In the genomic region with DNA sequence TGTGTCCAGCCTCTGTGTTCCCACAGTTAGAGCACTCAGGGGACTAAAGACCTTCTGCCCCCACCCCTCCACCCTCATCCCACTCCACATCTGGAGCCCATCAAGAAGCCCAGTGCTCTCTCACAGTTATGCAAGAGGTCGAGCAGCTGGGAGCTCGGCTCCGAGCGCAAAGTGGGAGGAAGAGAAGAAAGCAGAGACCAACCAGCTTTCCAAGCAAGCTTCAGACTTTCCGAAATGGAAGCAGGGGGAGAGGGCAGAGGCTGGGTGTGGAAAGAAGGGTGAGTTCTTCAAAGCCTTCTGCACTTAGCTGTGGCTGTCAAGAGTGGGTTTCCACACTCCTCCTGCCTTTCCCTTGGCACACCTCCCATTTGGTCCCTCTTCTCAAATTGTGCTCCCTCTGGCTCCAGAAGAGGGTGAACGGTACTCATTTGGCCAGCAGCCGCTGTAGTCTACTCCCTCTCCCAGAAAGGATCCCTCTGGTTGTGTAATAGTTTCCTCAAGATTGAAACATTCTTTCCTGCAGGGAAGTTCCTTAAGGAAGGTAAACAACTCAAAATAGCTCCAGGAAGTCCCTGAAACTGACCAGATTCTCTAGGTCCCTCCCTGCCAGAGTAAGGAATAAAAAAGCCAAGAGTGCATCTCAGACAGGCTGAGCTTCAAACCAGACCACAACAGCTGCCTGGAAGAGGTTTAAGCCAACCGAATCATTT, we compare ENCODE assay signal across 8 mouse cellular contexts. TPM values are rescaled to one million over a fixed set of nuclear protein-coding genes. Genes with fewer than 3 reads are reported as not detected.
DNase-seq lines count a peak whose midpoint lies in the region; ATAC-seq lines count a peak whose summit lies in the region.

No protein-coding gene starts in this region.

- peaks cover 14% of the 10 kb centered on the region for H3K27me3 ChIP-seq in heart, embryonic 10.5 days (ENCODE audit: insufficient read depth, poor library complexity, severe bottlenecking)
- no peaks in the 10 kb centered on the region for H3K27me3 ChIP-seq in stomach, embryonic 14.5 days (ENCODE audit: control insufficient read depth, insufficient read depth, low read length)

- peak; percentile 24; the same call in 1 of the 2 replicates for ATAC-seq in stomach, embryonic 14.5 days (ENCODE audit: insufficient number of reproducible peaks, insufficient read depth, low FRiP score, low read depth)
- no peak for ATAC-seq in megakaryocyte-erythroid progenitor cell, adult 5-6 weeks (replicated peaks; ENCODE audit: low FRiP score, low TSS enrichment, poor library complexity, severe bottlenecking)

- peak; percentile 54 for DNase-seq in ovary, adult 18-20 months (ENCODE audit: low spot score)
- DNase-seq in ovary, postnatal 36 days (ENCODE audit: low spot score) = no peak
- DNase-seq in heart, embryonic 10.5 days (ENCODE audit: low spot score) = no peak
- DNase-seq in kidney, postnatal 14 days = peak; percentile 81
- no peak for DNase-seq in left cerebral cortex, postnatal 14 days (ENCODE audit: low spot score in 2 of 2)
- DNase-seq in right cerebral cortex, adult 2 months (ENCODE audit: low spot score in 2 of 2) = no peak

- no peak overlapping the region for H3K4me3 ChIP-seq in heart, embryonic 10.5 days
- no peak overlapping the region for H3K4me3 ChIP-seq in stomach, embryonic 14.5 days (ENCODE audit: low read depth, low read length)

- intact Hi-C loops in left cerebral cortex, postnatal 14 days (cut with DNase I) = no loop called here

- peaks cover 14% of the 10 kb centered on the region for H3K36me3 ChIP-seq in heart, embryonic 10.5 days
- peaks cover 4% of the 10 kb centered on the region; the same call in 1 of the 2 replicates for H3K36me3 ChIP-seq in stomach, embryonic 14.5 days (ENCODE audit: control insufficient read depth, insufficient read depth, low read length)

- H3K4me2 ChIP-seq in stomach, embryonic 14.5 days (replicated peaks; ENCODE audit: low read depth, low read length) = peak overlapping the region; percentile 22; the same call in 1 of the 2 replicates

- 27% methylated on average over 8 of the region's 8 CpGs for WGBS in heart, embryonic 10.5 days
- 19% methylated on average over 8 of the region's 8 CpGs for WGBS in stomach, embryonic 14.5 days

- H3K9me3 ChIP-seq in heart, embryonic 10.5 days = no peaks in the 10 kb centered on the region
- H3K9me3 ChIP-seq in stomach, embryonic 14.5 days (ENCODE audit: control insufficient read depth, low read depth, low read length) = peaks cover 5% of the 10 kb centered on the region; the same call in 1 of the 2 replicates

- H3K9ac ChIP-seq in stomach, embryonic 14.5 days (replicated peaks; ENCODE audit: low read depth, low read length) = no peak overlapping the region

- H3K4me1 ChIP-seq in heart, embryonic 10.5 days = peaks cover 38% of the 10 kb centered on the region
- peaks cover 8% of the 10 kb centered on the region; the same call in 1 of the 2 replicates for H3K4me1 ChIP-seq in stomach, embryonic 14.5 days (ENCODE audit: control insufficient read depth, insufficient read depth, low read length)

- peak overlapping the region; percentile 52 for H3K27ac ChIP-seq in heart, embryonic 10.5 days
- peak overlapping the region; percentile 41 for H3K27ac ChIP-seq in stomach, embryonic 14.5 days (ENCODE audit: low read length)

RNA-seq across cellular contexts. Expression of gene Phldb1, which starts 2.4 kb away (rescaled TPM):
- polyA plus RNA-seq in heart, embryonic 10.5 days (2016; fragmentation: Nextera tagmentation; extraction: Ambion mirVana) = 29.1 and 34.7 TPM in 2 replicates
- polyA plus RNA-seq in stomach, embryonic 14.5 days (2014; fragmentation: Nextera tagmentation; extraction: Ambion mirVana) = 26.7 and 26.8 TPM in 2 replicates
- total RNA-seq in left cerebral cortex, postnatal 14 days (2021) = 10 to 100 TPM; 62.4 to 65.7 TPM
- 3.7 and 5.3 TPM in 2 replicates for total RNA-seq in megakaryocyte-erythroid progenitor cell, adult 5-6 weeks (2014; fragmentation: Nextera tagmentation)
- total RNA-seq in megakaryocyte-erythroid progenitor cell, adult 5-6 weeks (2017) = 1.6 and 14.1 TPM in 2 replicates

RNA-seq across cellular contexts. Expression of gene Arcn1, which starts 30.2 kb away (rescaled TPM):
- 159 and 167 TPM in 2 replicates for polyA plus RNA-seq in heart, embryonic 10.5 days (2016; fragmentation: Nextera tagmentation; extraction: Ambion mirVana)
- polyA plus RNA-seq in stomach, embryonic 14.5 days (2014; fragmentation: Nextera tagmentation; extraction: Ambion mirVana) = 202 and 209 TPM in 2 replicates
- 10 to 100 TPM; 91.2 to 97.7 TPM for total RNA-seq in left cerebral cortex, postnatal 14 days (2021)
- 111 and 119 TPM in 2 replicates for total RNA-seq in megakaryocyte-erythroid progenitor cell, adult 5-6 weeks (2014; fragmentation: Nextera tagmentation)
- total RNA-seq in megakaryocyte-erythroid progenitor cell, adult 5-6 weeks (2017) = 177 and 182 TPM in 2 replicates

RNA-seq across cellular contexts. Expression of gene Ift46, which starts 30.3 kb away (rescaled TPM):
- polyA plus RNA-seq in heart, embryonic 10.5 days (2016; fragmentation: Nextera tagmentation; extraction: Ambion mirVana) = 77.2 and 84.8 TPM in 2 replicates
- polyA plus RNA-seq in stomach, embryonic 14.5 days (2014; fragmentation: Nextera tagmentation; extraction: Ambion mirVana) = 105 and 119 TPM in 2 replicates
- total RNA-seq in left cerebral cortex, postnatal 14 days (2021) = 10 to 100 TPM; 68.2 to 85.5 TPM
- 27.7 and 31.3 TPM in 2 replicates for total RNA-seq in megakaryocyte-erythroid progenitor cell, adult 5-6 weeks (2014; fragmentation: Nextera tagmentation)
- total RNA-seq in megakaryocyte-erythroid progenitor cell, adult 5-6 weeks (2017) = 24.1 and 28.7 TPM in 2 replicates

Comparison
In these comparisons a context has a peak if more than half of its experiments do, and no peak if none do; other contexts are left out.
1. DNase-seq: peak in ovary, adult 18-20 months (single experiment) and kidney, postnatal 14 days (single experiment); none in ovary, postnatal 36 days (single experiment), heart, embryonic 10.5 days (single experiment), left cerebral cortex, postnatal 14 days (0 of 2) and right cerebral cortex, adult 2 months (0 of 2).
2. RNA of gene Phldb1, which starts 2.4 kb away (total RNA-seq): 62.4 to 65.7 TPM in left cerebral cortex, postnatal 14 days; 1.6 to 14.1 TPM in megakaryocyte-erythroid progenitor cell, adult 5-6 weeks; every median in the first group is over 4 times any median in the second.